Mouse (Mus musculus) intestine, embryonic 16.5 days (tissue): ENCODE data around the gene Klhl23. TPM values are rescaled to one million over a fixed set of nuclear protein-coding genes. Genes with fewer than 3 reads are reported as not detected.
"Not testable (repeated sequence)": the region's sequence is repeated elsewhere in the genome, so short reads cannot be mapped to it uniquely, and the experiment has no call there.

Experiments
- ATAC-seq: fragments of 200-750 bp; cut with Nextera tagmentation; 2 replicates; pipeline ENCODE4 v1.8.0; 2017; ENCODE audit warnings: moderate TSS enrichment, moderate library complexity
- H3K27ac ChIP-seq: fragments of 300-500 bp; sonication (generic); 2 replicates; pipeline ENCODE4 v1.5.1; 2014; ENCODE audit warnings: mild to moderate bottlenecking, low read length
- H3K27me3 ChIP-seq: fragments of 300-500 bp; sonication (generic); replicated peaks from 2 replicates; pipeline ENCODE4 v1.6.1; 2014; ENCODE audit warnings: low read length, control low read depth, mixed read lengths; ENCODE audit not compliant: control insufficient read depth, insufficient read depth
- H3K36me3 ChIP-seq: fragments of 300-500 bp; sonication (generic); 2 replicates; pipeline ENCODE4 v1.6.1; 2014; ENCODE audit warnings: low read length, control low read depth; ENCODE audit not compliant: control insufficient read depth, insufficient read depth
- H3K4me1 ChIP-seq: fragments of 300-500 bp; sonication (generic); 2 replicates; pipeline ENCODE4 v1.6.1; 2014; ENCODE audit warnings: low read length, control low read depth, mixed read lengths; ENCODE audit not compliant: control insufficient read depth, insufficient read depth
- H3K4me2 ChIP-seq: fragments of 300-500 bp; sonication (generic); 2 replicates; pipeline ENCODE4 v1.6.1; 2014; ENCODE audit warnings: low read depth, low read length, control low read depth
- H3K4me3 ChIP-seq: fragments of 300-500 bp; sonication (generic); 2 replicates; pipeline ENCODE4 v1.5.1; 2014; ENCODE audit warnings: mild to moderate bottlenecking, low read length
- H3K9ac ChIP-seq: fragments of 300-500 bp; sonication (generic); 2 replicates; pipeline ENCODE4 v1.6.1; 2014; ENCODE audit warnings: low read depth, low read length
- H3K9me3 ChIP-seq: fragments of 300-500 bp; sonication (generic); 2 replicates; pipeline ENCODE4 v1.6.1; 2016; ENCODE audit warnings: low read length, control low read depth; ENCODE audit not compliant: control insufficient read depth
- WGBS: fragments of 180-500 bp; shearing (Covaris S2); extraction: QIAGEN DNeasy Blood & Tissue Kit; methylation state at CpG from one replicate; pipeline ENCODE4 v1.1.7; 2014; 5-methylcytosine and 5-hydroxymethylcytosine counted together
- polyA plus RNA-seq: library from polyadenylated mRNA; unstranded; fragments of >200 nt; fragmentation: Nextera tagmentation; extraction: Ambion mirVana; gene quantifications from 2 replicates; pipeline ENCODE4 v1.2.1, GENCODE M21; 2015

Klhl23 gene
- polyA plus RNA-seq, 1 experiment from 2014 or later: 31.1 TPM

GRCm38 (mm10) chr2:69803756-69804155 lies 18.0 kb upstream of the Klhl23 start:
- Histone ChIP-seq H3K9me3 (no peaks in the 10 kb centered on the region), H3K27me3 (no peaks in the 10 kb centered on the region), H3K4me3 (no peak overlapping the region), H3K9ac (no peak overlapping the region), H3K27ac (no peak overlapping the region), H3K4me1 (no peaks in the 10 kb centered on the region), H3K4me2 (no peak overlapping the region), H3K36me3 (no peaks in the 10 kb centered on the region)
- WGBS: 68% methylated on average over 8 of the region's 8 CpGs
- no peak for ATAC-seq

GRCm38 (mm10) chr2:69804663-69805062 lies 17.1 kb upstream of the Klhl23 start:
- ATAC-seq, H3K4me1 ChIP-seq: not testable (repeated sequence)
- 78% methylated on average over 8 of the region's 9 CpGs for WGBS

GRCm38 (mm10) chr2:69810169-69810568 lies 11.6 kb upstream of the Klhl23 start:
- H3K27me3 ChIP-seq: no peaks in the 10 kb centered on the region
- no peaks in the 10 kb centered on the region for H3K4me1 ChIP-seq
- no peaks in the 10 kb centered on the region for H3K36me3 ChIP-seq
- H3K4me3 ChIP-seq: no peak overlapping the region
- H3K9ac ChIP-seq: no peak overlapping the region
- H3K9me3 ChIP-seq: 0 out of 2 replicates have a peak, but pooled peaks cover 3% of the 10 kb centered on the region
- 62% methylated on average over 15 of the region's 15 CpGs for WGBS
- no peak overlapping the region for H3K4me2 ChIP-seq
- no peak overlapping the region for H3K27ac ChIP-seq
- ATAC-seq: no peak

More at GRCm38 (mm10) chr2:69804663-69805062, 17.1 kb upstream of the Klhl23 start:
- H3K27ac ChIP-seq, H3K9ac ChIP-seq, H3K36me3 ChIP-seq, H3K27me3 ChIP-seq, H3K4me3 ChIP-seq, H3K9me3 ChIP-seq, H3K4me2 ChIP-seq: not testable (repeated sequence)

GRCm38 (mm10) chr2:69811349-69811748 lies 10.4 kb upstream of the Klhl23 start:
- not testable (repeated sequence) for H3K27me3 ChIP-seq, ATAC-seq, H3K4me2 ChIP-seq, H3K9ac ChIP-seq, H3K4me3 ChIP-seq, H3K4me1 ChIP-seq, H3K36me3 ChIP-seq, H3K9me3 ChIP-seq, H3K27ac ChIP-seq
- 71% methylated on average over 7 of the region's 7 CpGs for WGBS

GRCm38 (mm10) chr2:69816575-69816974 lies 5.2 kb upstream of the Klhl23 start:
- Histone ChIP-seq H3K27ac (0 out of 2 replicates have a peak overlapping the region, but pooled peaks have one; percentile 4), H3K4me3 (no peak overlapping the region)

GRCm38 (mm10) chr2:69818350-69819085 lies 3.2 kb upstream of the Klhl23 start:
- H3K4me3 ChIP-seq: no peak overlapping the region
- H3K27me3 ChIP-seq: no peaks in the 10 kb centered on the region
- H3K27ac ChIP-seq: peak overlapping the region; percentile 31; the same call in 1 of the 2 replicates
- peak; percentile 37 for ATAC-seq
- no peaks in the 10 kb centered on the region for H3K4me1 ChIP-seq
- 73% methylated on average over 9 of the region's 9 CpGs for WGBS
- H3K9ac ChIP-seq: no peak overlapping the region
- no peaks in the 10 kb centered on the region for H3K36me3 ChIP-seq
- H3K9me3 ChIP-seq: 0 out of 2 replicates have a peak, but pooled peaks cover under 1% of the 10 kb centered on the region
- H3K4me2 ChIP-seq: no peak overlapping the region

More at GRCm38 (mm10) chr2:69816575-69816974, 5.2 kb upstream of the Klhl23 start:
- Histone ChIP-seq H3K9me3 (0 out of 2 replicates have a peak, but pooled peaks cover 3% of the 10 kb centered on the region), H3K4me2 (no peak overlapping the region), H3K36me3 (no peaks in the 10 kb centered on the region), H3K9ac (no peak overlapping the region), H3K27me3 (no peaks in the 10 kb centered on the region), H3K4me1 (no peaks in the 10 kb centered on the region)
- 54% methylated on average over 5 of the region's 5 CpGs for WGBS
- peak; percentile 90 for ATAC-seq

GRCm38 (mm10) chr2:69820201-69820600 lies 1.5 kb upstream of the Klhl23 start:
- ATAC-seq: no peak
- Histone ChIP-seq H3K4me1 (no peaks in the 10 kb centered on the region), H3K9ac (no peak overlapping the region), H3K9me3 (no peaks in the 10 kb centered on the region), H3K36me3 (no peaks in the 10 kb centered on the region), H3K27ac (no peak overlapping the region), H3K4me2 (no peak overlapping the region), H3K4me3 (no peak overlapping the region), H3K27me3 (no peaks in the 10 kb centered on the region)
- 26% methylated on average over 1 of the region's 1 CpGs for WGBS

- Histone ChIP-seq H3K36me3 (no peaks in the 10 kb centered on the region), H3K4me1 (0 out of 2 replicates have a peak, but pooled peaks cover 4% of the 10 kb centered on the region), H3K9me3 (no peaks in the 10 kb centered on the region), H3K9ac (peak overlapping the region; percentile 93), H3K27ac (peak overlapping the region; percentile 95), H3K4me3 (peak overlapping the region; percentile 87), H3K4me2 (peak overlapping the region; percentile 62), H3K27me3 (no peaks in the 10 kb centered on the region)
- under 1% methylated on average over 78 of the region's 80 CpGs for WGBS
- peak; percentile 74 for ATAC-seq
Measured at GRCm38 (mm10) chr2:69822361-69823128, 801 bp downstream of the Klhl23 start.

- peak overlapping the region; percentile 93 for H3K9ac ChIP-seq
- peak overlapping the region; percentile 62 for H3K4me2 ChIP-seq
- H3K27me3 ChIP-seq: no peaks in the 10 kb centered on the region
- H3K36me3 ChIP-seq: no peaks in the 10 kb centered on the region
- H3K4me3 ChIP-seq: peak overlapping the region; percentile 87
- H3K9me3 ChIP-seq: no peaks in the 10 kb centered on the region
- H3K4me1 ChIP-seq: 0 out of 2 replicates have a peak, but pooled peaks cover 4% of the 10 kb centered on the region
- WGBS: 2% methylated on average over 45 of the region's 45 CpGs
- ATAC-seq: peak; percentile 84
- H3K27ac ChIP-seq: peak overlapping the region; percentile 95
Measured at GRCm38 (mm10) chr2:69823129-69823677, 1.5 kb downstream of the Klhl23 start.
